Mouse (Mus musculus) testis, adult 2 months (tissue): ENCODE data around the gene Fmnl1.

ENCODE experiments used
- CTCF ChIP-seq: fragments of 200-500 bp; IDR thresholded peaks from 2 replicates; pipeline ENCODE4 v1.5.1; 2012; ENCODE audit warnings: low read depth, mild to moderate bottlenecking, inconsistent platforms, low read length, moderate library complexity; ENCODE audit not compliant: control insufficient read depth, insufficient read depth, insufficient replicate concordance
- POLR2A ChIP-seq: fragments of 200-500 bp; IDR thresholded peaks from 2 replicates; pipeline ENCODE4 v1.6.1; 2012; ENCODE audit warnings: low read depth, mild to moderate bottlenecking, inconsistent platforms, low read length, moderate library complexity; ENCODE audit not compliant: control insufficient read depth

GRCm38 (mm10) chr11:103164391-103164790 lies 6.5 kb upstream of the Fmnl1 start:
- no peak for TF ChIP-seq CTCF
- TF ChIP-seq POLR2A: no peak
